Mouse (Mus musculus) CH12.LX (cell line): ENCODE data around the gene Dscam.

Experiments
- CHD1 ChIP-seq: IDR thresholded peaks from 2 replicates; pipeline ENCODE4 v1.6.1; 2012; ENCODE audit warnings: low read depth, low read length, improper control_type of control experiment, inconsistent platforms
- CTCF ChIP-seq, 2 experiments: IDR thresholded peaks in 1 of 2; conservative IDR thresholded peaks in 1 of 2; 2 replicates each; pipeline ENCODE4 v1.5.1; 2011 to 2012; ENCODE audit warnings: low read depth in 2 of 2, low read length in 2 of 2, improper control_type of control experiment in 1 of 2, inconsistent platforms in 1 of 2, mild to moderate bottlenecking in 1 of 2, moderate library complexity in 1 of 2
- EP300 ChIP-seq: IDR thresholded peaks from 2 replicates; pipeline ENCODE4 v1.6.1; 2011; ENCODE audit warnings: low read length, improper control_type of control experiment
- HCFC1 ChIP-seq: IDR thresholded peaks from 2 replicates; pipeline ENCODE4 v1.6.1; 2012; ENCODE audit warnings: low read depth, mild to moderate bottlenecking, inconsistent platforms, low read length, improper control_type of control experiment
- KAT2A ChIP-seq: IDR thresholded peaks from 2 replicates; pipeline ENCODE4 v1.6.1; 2012; ENCODE audit warnings: low read length, improper control_type of control experiment, inconsistent platforms; ENCODE audit not compliant: insufficient replicate concordance
- NELFE ChIP-seq: IDR thresholded peaks from 2 replicates; pipeline ENCODE4 v1.6.1; 2011; ENCODE audit warnings: low read depth, low read length, improper control_type of control experiment
- POLR2A ChIP-seq: IDR thresholded peaks from 2 replicates; pipeline ENCODE4 v1.6.1; 2011; ENCODE audit warnings: low read depth, mild to moderate bottlenecking, improper control_type of control experiment, low read length
- POLR2AphosphoS2 ChIP-seq: IDR thresholded peaks from 2 replicates; pipeline ENCODE4 v1.6.1; 2011; ENCODE audit warnings: low read depth, low read length, improper control_type of control experiment
- TBP ChIP-seq: conservative IDR thresholded peaks from 2 replicates; pipeline ENCODE4 v1.6.1; 2011; ENCODE audit warnings: low read depth, low read length, improper control_type of control experiment
- TCF12 ChIP-seq: IDR thresholded peaks from 2 replicates; pipeline ENCODE4 v1.6.1; 2014; ENCODE audit warnings: low read depth, mild to moderate bottlenecking, inconsistent platforms, low read length, improper control_type of control experiment
- ZMIZ1 ChIP-seq: IDR thresholded peaks from 2 replicates; pipeline ENCODE4 v1.6.1; 2012; ENCODE audit warnings: low read depth, mild to moderate bottlenecking, inconsistent platforms, low read length, improper control_type of control experiment

DNA sequence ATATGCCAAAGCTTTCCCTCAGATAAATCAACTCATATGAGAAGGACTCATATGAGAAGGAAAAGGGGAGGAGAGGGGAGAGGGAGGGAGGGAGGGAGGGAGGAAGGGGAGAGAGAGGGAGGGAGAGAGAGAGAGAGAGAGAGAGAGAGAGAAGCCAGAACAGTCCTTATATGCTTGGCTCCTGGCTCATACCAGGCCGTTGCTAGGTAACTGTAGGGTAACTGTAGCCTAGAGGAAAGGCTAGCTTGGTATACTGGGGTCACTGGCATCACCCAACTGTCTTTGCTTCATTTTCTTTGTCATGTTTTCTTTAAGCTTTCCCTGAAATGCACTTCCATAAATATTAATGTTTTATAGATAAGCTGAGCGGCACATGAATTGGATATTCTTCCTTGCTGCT, 617.9 kb downstream of the Dscam start:
- no peak for TF ChIP-seq KAT2A
- TF ChIP-seq CTCF (conservative IDR thresholded peaks at IDR 0.05 in 1 of 2, IDR thresholded peaks at IDR 0.05 in 1 of 2; ENCODE audit: low read depth in 2 of 2, low read length in 2 of 2): no peak
- no peak for TF ChIP-seq CHD1
- TF ChIP-seq NELFE: no peak
- TF ChIP-seq POLR2AphosphoS2: no peak
- no peak for TF ChIP-seq ZMIZ1
- TF ChIP-seq POLR2A: no peak
- no peak for TF ChIP-seq EP300
- TF ChIP-seq TBP: no peak
- TF ChIP-seq TCF12: no peak
- no peak for TF ChIP-seq HCFC1
